Mouse (Mus musculus) spleen, adult 2 months (tissue): ENCODE measurements around the gene Pls3.

Experiments
- CTCF ChIP-seq: fragments of 200-500 bp; IDR thresholded peaks from 2 replicates; pipeline ENCODE4 v1.5.1; 2011; ENCODE audit warnings: mild to moderate bottlenecking, inconsistent platforms; ENCODE audit not compliant: insufficient read depth, insufficient read length, insufficient replicate concordance; ENCODE audit errors: extremely low read depth
- POLR2A ChIP-seq: fragments of 200-500 bp; IDR thresholded peaks from 2 replicates; pipeline ENCODE4 v1.6.1; 2011; ENCODE audit warnings: low read depth, low read length, inconsistent platforms

DNA sequence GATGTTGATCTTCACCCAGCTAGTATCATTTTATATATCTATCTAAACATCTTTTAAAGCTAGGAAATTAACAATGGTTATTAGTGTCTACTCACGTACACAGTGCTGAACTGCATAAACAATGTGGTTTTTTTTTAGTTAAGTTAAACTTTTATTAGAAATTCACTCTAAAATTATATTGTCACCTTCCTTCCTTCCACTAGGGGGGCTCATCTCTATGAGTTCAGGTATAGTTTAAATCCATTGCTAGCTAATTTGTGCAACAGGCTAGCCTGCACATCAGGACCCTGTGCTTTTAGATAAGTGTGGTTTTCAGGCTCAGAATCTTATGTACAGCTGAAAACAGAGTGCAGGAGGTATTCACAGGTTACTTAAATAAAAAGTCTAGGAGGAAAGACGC is 3.1 kb downstream of the Pls3 start:
- TF ChIP-seq CTCF = no peak
- no peak for TF ChIP-seq POLR2A
